Mouse (Mus musculus) forebrain, embryonic 12.5 days (tissue): ENCODE measurements at regions not wholly inside any gene's neighbourhood (a gene's known extent, or its start where the extent isn't known, plus 50 kb on each side); places are given as distances from the start of the nearest gene placed in this dataset.
A peak's percentile ranks its signal among the peaks of the same experiment; 100 is the strongest.

ENCODE experiments used
- ATAC-seq: fragments of 200-750 bp; cut with Nextera tagmentation; 2 replicates; pipeline ENCODE4 v1.8.0; 2017; ENCODE audit warnings: moderate TSS enrichment; ENCODE audit not compliant: low FRiP score
- H3K27ac ChIP-seq: fragments of 300-500 bp; sonication (generic); 2 replicates; pipeline ENCODE4 v1.5.1; 2016; ENCODE audit warnings: mild to moderate bottlenecking
- H3K27me3 ChIP-seq: fragments of 300-500 bp; sonication (generic); 2 replicates; pipeline ENCODE4 v1.6.1; 2016; ENCODE audit warnings: mild to moderate bottlenecking
- H3K36me3 ChIP-seq: fragments of 300-500 bp; sonication (generic); replicated peaks from 2 replicates; pipeline ENCODE4 v1.6.1; 2016; ENCODE audit warnings: mild to moderate bottlenecking
- H3K4me1 ChIP-seq: fragments of 300-500 bp; sonication (generic); 2 replicates; pipeline ENCODE4 v1.6.1; 2016
- H3K4me2 ChIP-seq: fragments of 300-500 bp; sonication (generic); 2 replicates; pipeline ENCODE4 v1.6.1; 2016; ENCODE audit warnings: mild to moderate bottlenecking, moderate library complexity
- H3K4me3 ChIP-seq: fragments of 300-500 bp; sonication (generic); replicated peaks from 2 replicates; pipeline ENCODE4 v1.5.1; 2016; ENCODE audit warnings: mild to moderate bottlenecking
- H3K9ac ChIP-seq: fragments of 300-500 bp; sonication (generic); 2 replicates; pipeline ENCODE4 v1.6.1; 2016; ENCODE audit warnings: mild to moderate bottlenecking
- H3K9me3 ChIP-seq: fragments of 300-500 bp; sonication (generic); 2 replicates; pipeline ENCODE4 v1.6.1; 2016
- WGBS: fragments of 180-500 bp; shearing (Covaris S2); methylation state at CpG from one replicate; pipeline ENCODE4 v1.1.7; 2016; 5-methylcytosine and 5-hydroxymethylcytosine counted together

DNA sequence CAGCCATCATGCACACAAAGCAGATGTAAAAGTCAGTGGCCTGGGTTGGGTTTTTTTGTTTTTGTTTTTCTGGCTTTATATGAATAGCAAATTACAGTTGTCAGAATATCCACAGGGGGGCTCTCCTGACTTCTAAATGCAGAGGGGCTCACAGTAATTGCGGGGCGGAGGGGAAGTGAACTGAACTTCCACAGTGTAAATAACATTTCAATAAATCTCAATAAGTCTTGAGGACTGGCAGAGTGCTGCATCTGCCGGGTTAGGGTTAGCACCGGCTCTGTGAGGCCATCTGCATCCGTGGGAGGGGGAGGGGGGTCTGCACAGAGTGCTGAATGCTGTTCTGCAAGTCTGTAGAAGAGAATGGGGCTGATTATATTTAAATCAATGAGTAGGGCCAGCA lies 50.3 kb upstream of the Arl4c start:
- Histone ChIP-seq H3K27ac (no peak overlapping the region), H3K4me1 (peaks cover 15% of the 10 kb centered on the region), H3K36me3 (no peaks in the 10 kb centered on the region), H3K9me3 (peaks cover 3% of the 10 kb centered on the region; the same call in 1 of the 2 replicates), H3K27me3 (no peaks in the 10 kb centered on the region), H3K9ac (no peak overlapping the region), H3K4me2 (no peak overlapping the region), H3K4me3 (no peak overlapping the region)
- 11% methylated on average over 5 of the region's 5 CpGs for WGBS
- peak; percentile 80 for ATAC-seq

DNA sequence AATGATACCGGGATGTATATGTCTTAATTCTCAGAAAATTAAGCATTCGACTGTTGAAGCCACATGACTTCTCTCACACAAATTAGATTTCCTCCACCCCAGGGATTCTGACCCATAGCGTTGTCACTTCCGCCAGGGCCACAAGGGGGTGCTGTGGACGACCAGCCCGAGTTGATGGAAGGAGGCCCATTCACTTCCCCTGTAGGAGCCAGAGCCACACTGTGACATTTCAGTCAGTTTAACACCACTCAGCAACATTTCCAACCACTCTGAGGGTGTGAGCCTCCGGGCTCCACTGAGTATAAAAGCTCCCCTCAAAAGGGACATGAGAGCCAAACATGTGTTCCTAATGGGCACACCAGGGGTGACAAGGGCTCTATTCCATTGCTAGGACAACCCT lies 54.6 kb upstream of the Arl4c start:
- 72% methylated on average over 7 of the region's 7 CpGs for WGBS

DNA sequence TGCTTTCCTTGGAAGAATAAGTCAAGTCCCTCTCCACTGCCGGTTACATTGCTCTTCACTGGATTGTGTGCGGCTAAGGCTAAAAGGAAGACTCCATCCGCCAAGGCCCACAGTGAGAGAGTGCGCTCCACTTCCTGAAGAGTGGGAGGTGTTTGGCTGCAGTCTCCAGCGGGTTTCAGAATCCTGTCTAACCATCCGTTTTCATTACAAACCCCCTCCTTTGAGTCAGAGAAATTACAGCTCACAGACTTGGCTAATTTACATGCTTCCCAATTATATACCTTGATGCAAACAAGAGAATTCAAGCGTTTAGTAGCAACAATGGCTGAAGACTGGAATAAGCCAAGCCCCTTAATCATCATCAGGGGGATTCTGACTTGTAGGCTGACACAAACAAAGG lies 55.1 kb upstream of the Arl4c start:
- WGBS: 22% methylated on average over 7 of the region's 7 CpGs
- Histone ChIP-seq H3K36me3 (no peaks in the 10 kb centered on the region), H3K4me2 (no peak overlapping the region), H3K4me1 (peaks cover 17% of the 10 kb centered on the region), H3K4me3 (no peak overlapping the region), H3K27me3 (no peaks in the 10 kb centered on the region), H3K9me3 (peaks cover 3% of the 10 kb centered on the region; the same call in 1 of the 2 replicates), H3K27ac (peak overlapping the region; percentile 78), H3K9ac (no peak overlapping the region)
- peak; percentile 52 for ATAC-seq

More for the DNA sequence above, 54.6 kb upstream of the Arl4c start:
- Histone ChIP-seq H3K36me3 (no peaks in the 10 kb centered on the region), H3K9me3 (peaks cover 3% of the 10 kb centered on the region; the same call in 1 of the 2 replicates), H3K4me2 (no peak overlapping the region), H3K4me1 (peaks cover 20% of the 10 kb centered on the region), H3K27ac (peak overlapping the region; percentile 78), H3K9ac (no peak overlapping the region), H3K4me3 (no peak overlapping the region), H3K27me3 (no peaks in the 10 kb centered on the region)
- ATAC-seq: peak; percentile 57

DNA sequence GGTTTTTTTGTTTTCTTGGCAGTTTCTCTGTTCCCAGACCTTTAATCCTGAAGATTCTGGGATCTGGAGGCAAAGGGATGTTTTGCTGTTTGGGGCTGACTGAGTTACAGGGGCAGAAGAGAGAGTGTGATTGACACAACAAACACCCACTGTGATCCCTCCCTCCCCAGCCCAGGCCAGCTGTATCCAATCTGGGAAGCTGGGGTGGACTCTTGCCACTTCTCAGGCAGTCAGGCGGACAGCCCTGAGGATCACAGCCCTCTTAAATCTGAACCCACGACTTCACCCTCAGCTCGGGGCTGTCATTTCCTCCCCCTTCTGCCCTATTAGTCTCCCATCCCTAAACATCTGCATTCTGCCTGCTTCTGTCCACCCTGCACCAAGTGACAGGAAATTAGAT lies 55.7 kb upstream of the Arl4c start:
- WGBS: 18% methylated on average over 3 of the region's 3 CpGs

DNA sequence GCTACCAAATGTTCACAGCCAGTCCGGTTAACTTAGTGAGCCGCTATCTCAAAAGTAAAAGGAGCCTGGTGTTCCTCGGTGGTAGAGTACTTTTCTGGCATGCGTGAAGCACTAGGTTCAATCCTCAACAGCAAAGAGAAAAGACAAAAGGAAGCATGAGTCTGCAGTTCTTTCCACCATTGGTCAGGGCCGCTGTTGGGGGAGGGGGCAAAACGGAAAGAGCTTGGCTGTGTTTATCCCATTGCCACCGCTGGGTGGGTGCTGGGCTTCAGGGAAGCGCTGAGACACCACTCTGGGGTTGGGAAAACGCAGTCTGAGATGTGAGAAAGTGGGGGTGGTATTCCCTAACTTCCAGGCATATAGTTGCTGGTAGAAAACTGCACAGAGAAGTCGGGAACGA lies 58.6 kb upstream of the Arl4c start:
- no peak overlapping the region for H3K4me3 ChIP-seq
- H3K4me1 ChIP-seq: peaks cover 14% of the 10 kb centered on the region
- H3K4me2 ChIP-seq: no peak overlapping the region
- no peaks in the 10 kb centered on the region for H3K9me3 ChIP-seq
- no peaks in the 10 kb centered on the region for H3K27me3 ChIP-seq
- no peak overlapping the region for H3K27ac ChIP-seq
- no peaks in the 10 kb centered on the region for H3K36me3 ChIP-seq
- no peak overlapping the region for H3K9ac ChIP-seq
- no peak for ATAC-seq
- WGBS: 63% methylated on average over 11 of the region's 11 CpGs

More for the DNA sequence above, 55.7 kb upstream of the Arl4c start:
- no peak for ATAC-seq
- peaks cover 3% of the 10 kb centered on the region; the same call in 1 of the 2 replicates for H3K9me3 ChIP-seq
- peak overlapping the region; percentile 78 for H3K27ac ChIP-seq
- H3K4me2 ChIP-seq: no peak overlapping the region
- H3K27me3 ChIP-seq: no peaks in the 10 kb centered on the region
- no peaks in the 10 kb centered on the region for H3K36me3 ChIP-seq
- no peak overlapping the region for H3K4me3 ChIP-seq
- H3K4me1 ChIP-seq: peaks cover 14% of the 10 kb centered on the region
- no peak overlapping the region for H3K9ac ChIP-seq

DNA sequence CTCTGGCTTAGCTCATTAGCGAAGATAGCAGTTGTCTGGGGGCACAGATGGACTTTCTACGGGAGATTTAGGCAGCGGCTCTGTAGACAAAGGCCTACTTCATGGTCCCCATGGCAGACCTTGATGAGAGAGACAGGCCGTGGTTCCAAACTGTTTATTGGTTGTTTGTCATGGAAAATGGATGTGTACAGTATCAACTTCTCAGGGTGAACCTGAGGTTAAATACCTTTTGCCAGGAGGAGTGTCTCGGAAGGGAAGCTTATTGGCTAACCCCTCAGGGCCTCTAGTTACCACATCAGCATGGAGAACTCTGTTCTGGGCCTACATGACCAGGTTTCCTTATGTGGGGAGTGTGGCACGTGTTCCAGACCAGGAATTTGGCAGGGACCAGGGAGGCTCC lies 59.1 kb upstream of the Arl4c start:
- no peak overlapping the region for H3K4me2 ChIP-seq
- H3K27ac ChIP-seq: no peak overlapping the region
- no peak for ATAC-seq
- no peaks in the 10 kb centered on the region for H3K9me3 ChIP-seq
- H3K9ac ChIP-seq: no peak overlapping the region
- H3K36me3 ChIP-seq: no peaks in the 10 kb centered on the region
- 74% methylated on average over 6 of the region's 6 CpGs for WGBS
- H3K4me3 ChIP-seq: no peak overlapping the region
- no peaks in the 10 kb centered on the region for H3K27me3 ChIP-seq
- H3K4me1 ChIP-seq: peaks cover 14% of the 10 kb centered on the region

DNA sequence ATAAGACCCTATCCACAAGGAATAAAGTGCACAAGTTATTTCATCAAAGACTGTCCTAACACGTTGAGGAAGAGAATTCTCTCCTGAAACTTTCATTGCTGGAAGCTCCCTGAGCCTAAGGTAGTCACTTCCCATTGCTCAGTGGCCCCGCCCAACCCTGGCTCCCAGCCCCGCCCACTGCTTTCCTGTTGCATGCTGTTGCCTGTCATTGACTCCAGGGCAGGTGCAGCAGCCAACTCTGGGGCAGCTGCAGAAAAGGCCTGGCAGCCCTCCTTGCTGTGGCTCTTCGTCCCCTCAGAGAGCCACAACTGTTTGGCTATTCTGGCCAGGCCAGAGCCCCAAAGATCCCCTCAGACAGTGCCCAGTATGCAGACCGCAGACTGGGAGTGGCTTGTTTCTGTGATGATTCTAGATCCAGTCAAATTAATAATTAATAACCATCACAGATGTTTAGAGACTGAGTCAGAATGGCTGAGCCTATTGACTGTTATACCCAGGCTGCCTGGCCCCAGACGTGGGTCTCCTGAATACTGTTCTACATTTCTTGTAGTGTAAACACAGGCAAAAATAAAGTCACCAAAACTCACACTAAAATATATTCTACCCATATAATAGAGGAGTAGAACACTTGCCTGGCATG lies 61.8 kb upstream of the Arl4c start:
- H3K36me3 ChIP-seq: no peaks in the 10 kb centered on the region
- no peak overlapping the region for H3K4me3 ChIP-seq
- H3K4me1 ChIP-seq: no peaks in the 10 kb centered on the region
- H3K27ac ChIP-seq: no peak overlapping the region
- no peak overlapping the region for H3K9ac ChIP-seq
- H3K9me3 ChIP-seq: no peaks in the 10 kb centered on the region
- ATAC-seq: no peak
- 59% methylated on average over 6 of the region's 6 CpGs for WGBS
- no peaks in the 10 kb centered on the region for H3K27me3 ChIP-seq
- H3K4me2 ChIP-seq: no peak overlapping the region

DNA sequence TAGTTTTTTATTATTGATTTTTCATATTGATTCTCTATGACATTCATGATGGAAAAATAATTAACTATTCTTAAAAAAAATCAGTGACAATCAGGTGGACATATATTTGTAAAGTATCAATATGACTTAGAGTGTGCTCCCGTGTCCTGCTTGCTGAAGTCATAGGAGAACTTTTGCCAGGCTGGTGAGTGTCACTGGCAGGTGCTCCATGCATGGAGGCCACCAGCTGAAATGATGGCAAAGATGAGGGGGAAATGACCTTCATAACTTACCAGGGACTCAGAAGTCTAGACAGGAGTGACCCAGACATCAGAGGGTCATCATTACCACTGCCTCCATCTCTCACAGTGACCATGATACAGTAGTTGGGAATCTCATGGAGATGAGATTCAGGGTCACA lies 62.5 kb upstream of the Arl4c start:
- Histone ChIP-seq H3K27ac (no peak overlapping the region), H3K4me3 (no peak overlapping the region), H3K4me2 (no peak overlapping the region), H3K9me3 (no peaks in the 10 kb centered on the region), H3K4me1 (no peaks in the 10 kb centered on the region), H3K9ac (no peak overlapping the region), H3K36me3 (no peaks in the 10 kb centered on the region), H3K27me3 (no peaks in the 10 kb centered on the region)
- ATAC-seq: no peak
- WGBS: 92% methylated on average over 1 of the region's 1 CpGs

DNA sequence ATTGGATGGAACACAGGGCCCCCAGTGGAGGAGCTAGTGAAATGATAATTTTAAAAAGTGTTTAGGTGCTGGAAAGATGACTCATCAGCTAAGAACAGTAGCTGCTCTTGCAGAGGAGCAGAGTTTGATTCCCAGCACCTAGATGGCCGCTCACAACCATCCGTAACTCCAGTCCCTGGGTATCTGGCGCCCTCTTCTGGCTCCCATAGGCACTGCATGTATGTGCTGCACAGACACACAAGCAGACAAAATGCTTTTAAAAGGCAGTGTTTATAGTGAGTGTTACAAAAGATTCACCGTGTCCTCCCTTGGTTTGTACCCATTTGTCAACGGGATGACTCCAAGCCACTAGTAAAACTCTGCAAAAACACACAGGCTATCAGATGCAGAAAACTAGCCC lies 75.0 kb upstream of the Arl4c start:
- Histone ChIP-seq H3K9me3 (no peaks in the 10 kb centered on the region), H3K36me3 (no peaks in the 10 kb centered on the region), H3K27me3 (no peaks in the 10 kb centered on the region), H3K4me1 (peaks cover 7% of the 10 kb centered on the region; the same call in 1 of the 2 replicates), H3K9ac (no peak overlapping the region), H3K27ac (no peak overlapping the region), H3K4me3 (no peak overlapping the region), H3K4me2 (no peak overlapping the region)
- no peak for ATAC-seq
- WGBS: 91% methylated on average over 5 of the region's 5 CpGs

DNA sequence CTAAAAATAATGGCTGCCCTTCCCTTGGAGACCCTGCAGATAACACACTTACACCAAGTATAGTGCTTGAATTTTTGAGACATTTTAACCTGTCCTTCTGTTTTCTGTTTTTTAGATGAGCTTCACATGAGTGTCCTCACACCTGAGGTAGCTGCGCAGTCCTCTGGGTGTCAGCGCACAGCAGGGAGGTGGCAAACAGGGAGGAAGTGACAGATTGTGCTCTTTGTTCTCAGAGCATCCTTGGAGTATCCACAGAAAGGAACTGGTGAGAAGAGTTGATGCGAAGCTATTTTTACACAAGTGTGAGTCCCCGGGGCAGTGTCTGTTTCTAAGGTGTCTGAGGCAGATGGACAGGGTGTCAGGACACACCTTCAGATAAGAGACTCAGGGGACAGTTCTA lies 78.2 kb upstream of the Arl4c start:
- Histone ChIP-seq H3K27me3 (no peaks in the 10 kb centered on the region; the same call in 1 of the 2 replicates), H3K36me3 (no peaks in the 10 kb centered on the region), H3K9me3 (no peaks in the 10 kb centered on the region), H3K9ac (no peak overlapping the region), H3K4me2 (no peak overlapping the region), H3K4me3 (no peak overlapping the region), H3K4me1 (no peaks in the 10 kb centered on the region), H3K27ac (no peak overlapping the region)
- no peak for ATAC-seq
- 89% methylated on average over 4 of the region's 4 CpGs for WGBS

DNA sequence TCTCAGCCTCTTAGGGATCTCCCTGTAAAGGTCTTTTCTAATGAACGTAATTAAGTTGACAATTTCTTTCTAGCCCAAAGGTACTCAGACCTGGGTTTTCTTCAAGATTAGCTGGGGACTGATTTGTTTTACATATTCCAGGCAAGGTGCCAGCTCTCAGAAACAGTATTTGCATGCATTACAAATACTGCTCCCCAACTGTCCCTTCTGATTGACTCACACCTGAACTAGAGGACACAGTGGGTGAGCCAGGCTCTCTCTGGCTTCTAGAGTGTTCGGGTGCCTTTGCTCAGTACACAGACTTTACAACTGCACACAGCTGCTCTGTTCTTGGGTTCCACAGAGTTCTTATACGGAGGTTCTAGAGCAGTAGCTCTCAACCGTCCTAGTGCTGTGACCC lies 81.1 kb upstream of the Arl4c start:
- no peak overlapping the region for H3K4me3 ChIP-seq
- no peaks in the 10 kb centered on the region for H3K36me3 ChIP-seq
- H3K9me3 ChIP-seq: no peaks in the 10 kb centered on the region; the same call in 1 of the 2 replicates
- H3K27me3 ChIP-seq: no peaks in the 10 kb centered on the region; the same call in 1 of the 2 replicates
- 70% methylated on average over 4 of the region's 4 CpGs for WGBS
- H3K4me1 ChIP-seq: no peaks in the 10 kb centered on the region
- no peak overlapping the region for H3K27ac ChIP-seq
- H3K9ac ChIP-seq: no peak overlapping the region
- ATAC-seq: no peak
- no peak overlapping the region for H3K4me2 ChIP-seq

DNA sequence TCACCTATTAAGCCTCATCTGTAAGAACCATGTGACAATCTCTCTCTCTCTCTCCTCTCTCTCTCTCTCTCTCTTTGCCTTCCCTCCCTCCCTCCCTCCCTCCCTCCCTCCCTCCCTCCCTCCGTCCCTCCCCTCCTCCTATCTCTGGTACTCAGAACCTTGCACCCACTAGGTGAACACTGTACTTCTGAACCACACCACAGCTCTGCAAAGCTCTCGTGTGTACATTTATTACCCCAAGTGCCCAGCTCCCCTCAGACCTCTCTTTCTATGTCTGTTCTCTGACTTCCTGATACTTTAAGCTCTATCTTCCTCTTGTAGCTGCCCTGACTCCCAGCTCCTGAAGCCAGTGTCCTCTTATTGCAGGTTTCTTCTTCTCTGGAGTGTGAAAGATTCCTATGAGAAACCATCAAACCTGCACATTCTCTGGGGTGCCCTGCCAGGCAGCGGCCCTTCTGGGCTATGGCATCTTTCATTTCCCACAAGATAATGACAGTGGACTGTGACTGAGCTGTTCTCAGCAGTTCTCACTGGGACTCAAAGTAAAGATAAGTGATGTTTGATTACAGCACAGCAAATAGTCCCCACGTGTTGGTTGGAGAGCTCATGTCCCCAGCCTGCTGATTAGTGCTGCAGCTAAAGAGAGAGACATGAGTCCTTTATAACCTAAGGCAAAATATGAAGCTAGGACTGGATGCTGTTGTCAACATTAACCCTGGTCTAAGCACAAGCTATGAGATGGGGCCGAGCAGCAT lies 83.0 kb upstream of the Arl4c start:
- no peak overlapping the region for H3K9ac ChIP-seq
- ATAC-seq: no peak
- no peak overlapping the region for H3K4me3 ChIP-seq
- WGBS: 81% methylated on average over 4 of the region's 5 CpGs
- H3K27ac ChIP-seq: no peak overlapping the region
- no peaks in the 10 kb centered on the region; the same call in 1 of the 2 replicates for H3K9me3 ChIP-seq
- H3K4me2 ChIP-seq: no peak overlapping the region
- no peaks in the 10 kb centered on the region for H3K36me3 ChIP-seq
- H3K4me1 ChIP-seq: no peaks in the 10 kb centered on the region
- no peaks in the 10 kb centered on the region; the same call in 1 of the 2 replicates for H3K27me3 ChIP-seq

DNA sequence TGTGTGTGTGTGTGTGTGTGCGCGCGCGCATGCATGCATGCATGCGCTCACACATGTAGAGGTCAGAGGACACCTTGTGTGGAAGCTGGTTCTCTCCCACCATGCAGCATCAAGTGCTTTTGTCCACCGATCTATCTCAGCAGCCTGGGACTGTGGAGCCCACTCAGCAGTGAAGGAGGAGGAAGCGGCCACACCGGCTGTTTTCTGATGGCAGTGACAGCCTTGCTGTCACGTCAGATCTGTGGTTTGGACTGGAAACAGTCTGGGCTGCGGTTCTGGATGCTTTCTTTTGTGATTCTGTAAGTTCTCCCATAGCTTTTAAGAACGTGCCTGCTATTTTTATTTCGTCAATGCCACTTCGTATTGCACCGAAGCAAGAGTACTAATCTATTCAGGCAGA lies 84.0 kb upstream of the Arl4c start:
- no peaks in the 10 kb centered on the region for H3K36me3 ChIP-seq
- no peaks in the 10 kb centered on the region; the same call in 1 of the 2 replicates for H3K27me3 ChIP-seq
- H3K4me2 ChIP-seq: no peak overlapping the region
- H3K4me1 ChIP-seq: no peaks in the 10 kb centered on the region
- H3K9me3 ChIP-seq: no peaks in the 10 kb centered on the region; the same call in 1 of the 2 replicates
- WGBS: 92% methylated on average over 14 of the region's 14 CpGs
- no peak overlapping the region for H3K9ac ChIP-seq
- no peak overlapping the region for H3K4me3 ChIP-seq
- no peak overlapping the region for H3K27ac ChIP-seq
- ATAC-seq: no peak
